Mouse (Mus musculus) bone marrow macrophage, adult 2 months (primary cell): ENCODE data around the gene Hps1. TPM values are rescaled to one million over a fixed set of nuclear protein-coding genes. Genes with fewer than 3 reads are reported as not detected.
A peak's percentile ranks its signal among the peaks of the same experiment; 100 is the strongest.

Experiments
- H3K27ac ChIP-seq: 2 replicates; pipeline ENCODE4 v1.5.1; 2012; ENCODE audit warnings: low read depth, low read length; ENCODE audit not compliant: insufficient read depth
- H3K4me1 ChIP-seq: 2 replicates; pipeline ENCODE4 v1.6.1; 2012; ENCODE audit warnings: low read length; ENCODE audit not compliant: control insufficient read depth, insufficient read depth
- H3K4me3 ChIP-seq: 2 replicates; pipeline ENCODE4 v1.5.1; 2012; ENCODE audit warnings: mild to moderate bottlenecking, low read length, moderate library complexity; ENCODE audit not compliant: insufficient read depth
- CTCF ChIP-seq: IDR thresholded peaks from 2 replicates; pipeline ENCODE4 v1.5.1; 2012; ENCODE audit warnings: low read depth, mild to moderate bottlenecking, low read length, moderate library complexity
- POLR2A ChIP-seq: IDR thresholded peaks from 2 replicates; pipeline ENCODE4 v1.6.1; 2012; ENCODE audit warnings: mild to moderate bottlenecking, low read depth, low read length, borderline replicate concordance
- polyA plus RNA-seq: library from polyadenylated mRNA; stranded (reverse); fragments of >200 nt; gene quantifications from 2 replicates; pipeline ENCODE4 v1.2.4, GENCODE M21; 2012; ENCODE audit not compliant: missing spikeins, insufficient read depth, insufficient read length

The Hps1 gene
- polyA plus RNA-seq, 1 experiment = 21.3 TPM

DNA sequence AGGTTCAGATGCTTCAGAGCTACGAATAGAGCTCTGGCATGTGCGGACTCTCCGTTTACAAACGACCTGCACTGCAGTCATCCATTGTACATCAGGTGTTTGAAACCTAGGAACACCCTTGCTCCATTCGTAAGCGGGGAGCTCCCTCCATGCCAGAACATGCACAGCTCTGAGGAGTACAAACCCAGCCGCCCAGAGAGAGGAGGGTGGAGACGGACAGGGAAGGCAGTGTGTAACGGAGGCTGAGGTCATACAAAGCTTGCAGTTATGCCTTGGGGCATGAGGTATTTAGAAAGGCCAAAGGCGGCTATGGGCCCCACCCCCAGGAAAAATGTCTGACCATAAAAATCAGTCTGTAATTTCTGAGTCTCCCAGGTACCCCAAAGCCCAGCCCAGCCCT, 15.4 kb downstream of the Hps1 start:
- Histone ChIP-seq H3K4me3 (no peak overlapping the region), H3K27ac (no peak overlapping the region), H3K4me1 (no peaks in the 10 kb centered on the region)
- TF ChIP-seq POLR2A (no peak), CTCF (no peak)

DNA sequence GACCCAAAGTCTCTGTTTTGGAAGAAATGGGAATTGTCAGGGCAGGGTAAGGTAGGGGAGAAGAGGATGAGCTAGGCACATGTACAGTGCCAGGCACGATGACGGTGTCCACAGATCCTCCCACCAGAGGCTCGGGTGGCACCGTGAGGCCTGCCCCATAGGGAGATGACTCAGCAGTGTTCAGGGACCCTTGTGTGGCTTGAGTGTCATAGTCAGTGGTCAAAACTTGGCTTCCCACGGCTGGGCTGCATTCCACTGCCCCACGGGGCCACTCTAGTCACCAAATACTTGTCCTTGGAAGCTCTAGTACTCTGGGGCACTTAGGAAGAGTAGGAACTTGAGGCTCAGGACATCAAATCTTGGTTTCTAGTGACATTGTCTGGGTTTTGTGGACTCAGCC, 23.1 kb downstream of the Hps1 start:
- H3K4me3 ChIP-seq = no peak overlapping the region
- H3K27ac ChIP-seq = no peak overlapping the region
- H3K4me1 ChIP-seq = peaks cover 40% of the 10 kb centered on the region
- TF ChIP-seq CTCF (no peak), POLR2A (no peak)

DNA sequence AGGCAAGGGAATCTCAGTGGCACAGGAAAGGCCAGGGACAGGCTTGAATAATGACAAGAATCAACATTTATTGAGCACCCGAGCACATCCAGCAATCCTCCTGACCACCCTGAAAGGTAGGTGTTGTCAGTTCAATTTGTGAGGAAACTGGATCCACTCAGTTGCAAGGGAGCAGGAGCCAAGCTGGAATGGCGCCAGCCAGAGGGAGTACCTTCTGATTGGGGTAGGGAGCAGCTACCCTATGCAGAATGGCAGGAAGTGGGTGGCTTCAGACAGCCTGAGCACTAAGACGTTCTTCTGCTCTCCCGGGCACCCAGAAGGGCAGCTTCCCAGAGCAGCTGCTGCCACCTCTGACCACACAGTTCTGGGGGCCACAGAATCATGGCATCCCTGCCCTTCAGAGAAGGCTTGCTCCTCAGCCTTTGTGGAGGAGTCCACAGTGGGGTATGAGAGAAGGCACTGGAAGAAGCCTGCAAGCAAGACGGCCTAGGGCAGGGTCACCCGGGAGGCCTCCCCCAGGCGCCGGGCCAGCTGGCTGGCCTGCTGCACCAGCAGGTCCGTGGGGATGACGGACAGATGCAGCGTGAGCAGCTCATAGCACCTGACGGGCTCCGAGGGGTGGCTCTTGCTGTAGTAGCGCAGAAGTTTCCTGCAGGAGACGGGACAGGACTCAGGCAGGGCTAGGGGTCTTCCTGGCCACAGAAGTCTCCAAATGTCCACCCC, 24.5 kb downstream of the Hps1 start:
- H3K27ac ChIP-seq = no peak overlapping the region
- H3K4me3 ChIP-seq = no peak overlapping the region
- H3K4me1 ChIP-seq = peaks cover 43% of the 10 kb centered on the region
- TF ChIP-seq CTCF (no peak), POLR2A (no peak)

DNA sequence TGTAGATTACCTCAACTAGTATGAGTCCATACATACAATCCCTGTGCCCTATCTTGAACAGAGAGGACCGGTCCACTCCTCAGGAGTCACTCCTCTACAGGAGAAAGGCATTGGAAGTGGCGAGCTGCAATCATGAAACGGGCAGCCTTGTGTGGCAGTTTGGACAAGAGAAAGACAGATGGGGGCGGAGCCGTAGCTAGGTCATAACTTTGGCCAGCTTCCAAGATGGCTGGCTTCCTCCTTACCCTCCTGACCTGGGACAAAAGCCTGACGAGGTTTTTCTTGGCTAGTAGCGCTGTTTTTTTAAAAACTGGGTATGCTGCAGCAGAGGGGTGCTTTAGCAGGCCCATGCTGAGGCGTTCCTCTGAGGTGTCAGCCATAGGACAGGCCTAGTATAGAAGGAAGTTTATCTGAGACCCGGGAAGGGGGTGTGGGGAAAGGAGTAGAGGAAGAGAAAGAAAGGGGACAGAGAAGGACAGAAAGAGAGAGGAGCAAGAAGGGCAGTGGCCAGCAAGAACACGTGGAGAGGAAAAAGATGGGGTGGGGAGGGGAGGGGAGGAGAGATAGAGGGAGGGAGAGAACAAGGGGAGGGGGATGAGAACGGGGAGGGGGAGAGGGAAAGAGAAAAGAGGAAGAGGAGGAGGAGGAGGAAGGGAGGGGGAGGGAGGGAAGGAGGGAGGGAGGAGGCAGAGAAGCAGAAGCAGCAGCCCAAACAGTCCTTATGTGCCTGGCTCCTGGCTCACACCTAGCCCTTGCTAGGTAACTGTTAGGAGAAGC, 26.4 kb downstream of the Hps1 start:
- peaks cover 43% of the 10 kb centered on the region for H3K4me1 ChIP-seq
- peak overlapping the region; percentile 56 for H3K4me3 ChIP-seq
- no peak for TF ChIP-seq CTCF
- no peak; the same call in 1 of the 2 replicates for TF ChIP-seq POLR2A
- H3K27ac ChIP-seq = peak overlapping the region; percentile 94

DNA sequence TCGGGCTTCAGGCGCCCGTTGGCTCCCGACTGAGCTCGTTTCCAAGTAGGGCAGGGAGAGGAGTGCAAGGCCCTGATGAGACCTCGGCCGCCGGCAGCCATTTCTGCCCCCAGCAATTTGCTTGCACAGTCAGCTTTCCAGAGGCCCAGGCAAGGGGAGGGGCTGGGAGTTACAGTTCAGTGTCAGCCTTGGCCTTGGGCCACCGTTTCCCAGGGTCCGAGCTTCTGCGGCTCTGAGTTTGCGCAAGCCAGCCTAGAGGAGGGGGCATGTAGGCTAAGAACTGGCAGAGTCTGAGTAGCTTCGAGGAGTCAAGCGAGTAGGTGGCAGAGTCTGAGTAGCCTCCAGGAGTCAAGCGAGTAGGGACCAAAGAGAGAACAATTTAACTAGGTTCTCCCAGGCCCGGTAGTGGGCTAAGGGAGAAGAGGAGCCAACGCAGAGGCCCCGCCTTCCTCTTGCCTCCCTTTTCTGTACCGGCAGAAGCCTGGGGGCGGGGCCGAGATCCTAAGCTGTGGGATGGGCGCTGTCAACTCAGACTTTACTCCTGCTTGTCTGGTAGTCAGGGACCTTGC, 27.3 kb downstream of the Hps1 start, which contains the start of gene Pyroxd2:
Pyroxd2 (minus strand) TSS at position 413 of the 569 bp plus-strand sequence.
- peak within 1 kb of the TSS; percentile 56 for H3K4me3 ChIP-seq
- H3K27ac ChIP-seq = peak within 1 kb of the TSS; percentile 94
- peak; percentile 34; the same call in 1 of the 2 replicates for TF ChIP-seq POLR2A
- no peak for TF ChIP-seq CTCF
- H3K4me1 ChIP-seq = peaks cover 43% of the 10 kb centered on the region

DNA sequence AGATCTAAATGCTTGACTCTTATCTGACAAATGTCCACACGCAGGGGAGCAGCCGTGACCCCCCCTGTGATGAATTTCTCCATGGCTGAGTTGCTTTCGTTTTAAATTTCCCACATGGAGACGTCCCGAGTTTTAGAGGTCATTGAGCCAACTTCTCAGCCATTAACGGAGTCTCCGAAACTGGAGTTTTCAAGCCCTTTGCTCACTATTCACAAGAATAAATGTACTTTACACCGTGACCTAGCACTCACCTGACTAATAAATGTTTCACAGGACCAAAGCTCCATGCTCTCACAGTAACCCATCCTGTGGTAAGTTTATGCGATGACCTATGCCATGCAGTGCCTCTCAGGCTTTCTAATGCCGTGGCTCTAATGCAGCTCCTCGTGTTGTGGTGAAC, 29.6 kb downstream of the Hps1 start:
- no peak for TF ChIP-seq CTCF
- no peak for TF ChIP-seq POLR2A
- peaks cover 22% of the 10 kb centered on the region for H3K4me1 ChIP-seq
- H3K4me3 ChIP-seq = no peak overlapping the region
- H3K27ac ChIP-seq = no peak overlapping the region

DNA sequence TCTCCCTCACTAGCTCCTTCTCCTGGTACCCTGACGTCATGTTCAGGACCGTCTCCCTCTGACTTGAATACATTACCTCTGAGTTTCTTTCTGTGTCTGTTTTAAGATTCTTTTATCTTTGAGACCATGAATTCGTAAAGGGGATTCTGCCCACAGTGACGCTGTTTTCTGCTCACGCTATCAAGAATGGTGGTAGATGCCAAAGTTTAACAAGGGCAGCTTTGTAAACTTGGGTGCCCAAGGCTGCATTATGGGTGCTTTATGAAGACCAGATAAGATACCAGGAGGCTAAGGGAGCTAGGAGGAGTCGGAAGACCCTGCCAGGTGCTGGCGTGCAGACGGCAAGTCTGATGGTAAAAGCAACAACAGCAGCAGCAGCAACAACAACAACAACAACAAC, 33.1 kb downstream of the Hps1 start:
- no peak for TF ChIP-seq POLR2A
- TF ChIP-seq CTCF = no peak
- Histone ChIP-seq H3K27ac (no peak overlapping the region), H3K4me3 (no peak overlapping the region), H3K4me1 (peaks cover 16% of the 10 kb centered on the region)

DNA sequence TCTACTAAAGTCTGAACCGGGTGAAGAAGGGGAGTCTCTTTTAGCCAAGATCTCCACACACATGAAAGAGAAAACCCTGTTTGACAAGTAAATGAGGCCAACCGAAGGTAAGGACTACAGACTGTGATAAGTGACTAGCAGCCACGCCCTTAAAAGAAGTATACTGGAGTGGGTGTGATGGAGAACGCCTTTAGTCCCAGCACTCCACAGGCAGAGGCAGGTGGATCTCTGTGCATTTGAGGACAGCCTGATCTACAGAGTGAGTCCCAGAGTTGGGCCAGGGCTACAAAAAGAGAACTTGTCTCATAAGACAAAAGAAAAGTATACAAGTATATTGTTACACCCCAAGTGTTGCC, 33.9 kb downstream of the Hps1 start:
- H3K27ac ChIP-seq = no peak overlapping the region
- TF ChIP-seq CTCF = no peak
- no peak for TF ChIP-seq POLR2A
- no peak overlapping the region for H3K4me3 ChIP-seq
- H3K4me1 ChIP-seq = peaks cover 12% of the 10 kb centered on the region

DNA sequence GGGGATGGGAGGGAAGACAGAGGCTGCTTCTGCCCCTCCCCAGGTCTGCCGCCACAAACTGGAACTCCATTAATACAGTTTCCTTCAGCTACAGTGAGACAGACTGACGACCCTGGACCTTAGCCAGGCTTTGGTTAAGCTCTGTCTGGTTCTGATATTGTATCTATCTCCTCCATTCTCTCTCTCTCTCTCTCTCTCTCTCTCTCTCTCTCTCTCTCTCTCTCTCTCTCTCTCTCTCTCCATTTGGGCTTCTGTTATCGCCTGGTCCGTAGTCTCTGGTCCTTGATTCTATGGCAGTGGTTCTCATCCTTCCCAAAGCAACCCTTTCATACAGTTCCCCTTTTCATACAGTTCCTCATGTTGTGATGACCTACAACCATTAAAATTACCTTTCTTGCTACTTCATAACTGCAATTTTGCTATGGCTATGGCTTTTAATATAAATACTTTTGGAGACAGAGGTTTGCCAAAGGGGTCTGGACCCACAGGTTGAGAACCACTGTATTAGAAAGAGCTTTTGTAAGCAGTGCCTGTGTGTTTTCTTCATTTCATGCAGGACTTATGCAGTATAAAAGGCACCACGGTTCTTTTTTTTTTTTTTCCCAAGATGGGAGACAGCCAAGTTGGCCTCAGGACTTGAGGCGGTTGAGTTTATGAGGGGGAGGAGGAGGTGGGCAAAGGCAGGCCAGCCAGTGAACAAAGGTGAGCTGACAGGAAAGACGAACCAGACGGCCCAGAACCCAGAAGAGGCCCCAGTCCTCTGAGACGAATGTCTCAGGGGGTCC, 34.5 kb downstream of the Hps1 start:
- Histone ChIP-seq H3K4me1 (peaks cover 12% of the 10 kb centered on the region), H3K27ac (no peak overlapping the region), H3K4me3 (no peak overlapping the region)
- TF ChIP-seq CTCF = no peak
- TF ChIP-seq POLR2A = no peak
